Mouse (Mus musculus): ENCODE data around the gene Ddx41. TPM values are rescaled to one million over a fixed set of nuclear protein-coding genes. Genes with fewer than 3 reads are reported as not detected.

The Ddx41 gene
- polyA plus RNA-seq, 1 experiment from 2014 or later: 56.7 TPM

- ATAC-seq (ENCODE audit: insufficient number of reproducible peaks, low FRiP score, low TSS enrichment, low read depth): peak; percentile 53
- Histone ChIP-seq H3K9ac (peak within 1 kb of the TSS; percentile 80), H3K4me2 (peak within 1 kb of the TSS; percentile 88), H3K27me3 (no peaks in the 10 kb centered on the region), H3K4me3 (peak within 1 kb of the TSS; percentile 71), H3K27ac (peak within 1 kb of the TSS; percentile 84), H3K36me3 (peaks cover 17% of the 10 kb centered on the region), H3K9me3 (no peaks in the 10 kb centered on the region), H3K4me1 (peaks cover 41% of the 10 kb centered on the region)
- WGBS: under 1% methylated on average over 55 of the region's 55 CpGs
Measured at GRCm38 (mm10) chr13:55513111-55513748, 23.2 kb downstream of the Ddx41 start, which contains the start of gene Pdlim7. Gene Pdlim7 (minus strand): TSS chr13:55513676.

- WGBS: 2% methylated on average over 25 of the region's 25 CpGs
Measured at GRCm38 (mm10) chr13:55512379-55513031, 24.0 kb downstream of the Ddx41 start.

GRCm38 (mm10) chr13:55511492-55511861, 25.0 kb downstream of the Ddx41 start:
- 33% methylated on average over 5 of the region's 5 CpGs for WGBS
- H3K4me3 ChIP-seq: peak overlapping the region; percentile 71
- H3K9ac ChIP-seq: no peak overlapping the region
- peak overlapping the region; percentile 84 for H3K27ac ChIP-seq
- H3K4me2 ChIP-seq: peak overlapping the region; percentile 88
- H3K27me3 ChIP-seq: no peaks in the 10 kb centered on the region
- peaks cover 45% of the 10 kb centered on the region for H3K4me1 ChIP-seq
- no peaks in the 10 kb centered on the region for H3K9me3 ChIP-seq
- ATAC-seq (ENCODE audit: insufficient number of reproducible peaks, low FRiP score, low TSS enrichment, low read depth): 0 out of 2 replicates have a peak, but pooled peaks have one; percentile 11
- peaks cover 35% of the 10 kb centered on the region for H3K36me3 ChIP-seq

More at GRCm38 (mm10) chr13:55512379-55513031, 24.0 kb downstream of the Ddx41 start:
- Histone ChIP-seq H3K36me3 (peaks cover 25% of the 10 kb centered on the region), H3K4me3 (peak overlapping the region; percentile 71), H3K9me3 (no peaks in the 10 kb centered on the region), H3K4me1 (peaks cover 45% of the 10 kb centered on the region), H3K4me2 (peak overlapping the region; percentile 88), H3K27ac (peak overlapping the region; percentile 84), H3K27me3 (no peaks in the 10 kb centered on the region), H3K9ac (peak overlapping the region; percentile 80)
- peak; percentile 42; the same call in 1 of the 2 replicates for ATAC-seq (ENCODE audit: insufficient number of reproducible peaks, low FRiP score, low TSS enrichment, low read depth)

- peak overlapping the region; percentile 84 for H3K27ac ChIP-seq
- H3K9ac ChIP-seq: no peak overlapping the region
- peaks cover 45% of the 10 kb centered on the region for H3K4me1 ChIP-seq
- ATAC-seq (ENCODE audit: insufficient number of reproducible peaks, low FRiP score, low TSS enrichment, low read depth): peak; percentile 85
- no peaks in the 10 kb centered on the region for H3K9me3 ChIP-seq
- H3K27me3 ChIP-seq: no peaks in the 10 kb centered on the region
- H3K36me3 ChIP-seq: peaks cover 41% of the 10 kb centered on the region
- peak overlapping the region; percentile 71 for H3K4me3 ChIP-seq
- H3K4me2 ChIP-seq: peak overlapping the region; percentile 88
- 9% methylated on average over 6 of the region's 6 CpGs for WGBS
Measured at GRCm38 (mm10) chr13:55510668-55511491, 25.6 kb downstream of the Ddx41 start.

- H3K4me2 ChIP-seq: peak overlapping the region; percentile 88; the same call in 1 of the 2 replicates
- peaks cover 45% of the 10 kb centered on the region for H3K4me1 ChIP-seq
- no peak overlapping the region for H3K9ac ChIP-seq
- WGBS: 20% methylated on average over 3 of the region's 3 CpGs
- no peak for ATAC-seq (ENCODE audit: insufficient number of reproducible peaks, low FRiP score, low TSS enrichment, low read depth)
- peak overlapping the region; percentile 71 for H3K4me3 ChIP-seq
- no peaks in the 10 kb centered on the region for H3K27me3 ChIP-seq
- no peaks in the 10 kb centered on the region for H3K9me3 ChIP-seq
- H3K36me3 ChIP-seq: peaks cover 47% of the 10 kb centered on the region
- H3K27ac ChIP-seq: peak overlapping the region; percentile 84
Measured at GRCm38 (mm10) chr13:55510332-55510667, 26.2 kb downstream of the Ddx41 start.

- H3K9me3 ChIP-seq: no peaks in the 10 kb centered on the region
- 86% methylated on average over 10 of the region's 10 CpGs for WGBS
- ATAC-seq (ENCODE audit: insufficient number of reproducible peaks, low FRiP score, low TSS enrichment, low read depth): no peak
Measured at GRCm38 (mm10) chr13:55508531-55508930, 27.9 kb downstream of the Ddx41 start.

GRCm38 (mm10) chr13:55507877-55508276, 28.6 kb downstream of the Ddx41 start:
- Histone ChIP-seq H3K4me1 (peaks cover 42% of the 10 kb centered on the region), H3K9ac (no peak overlapping the region), H3K27me3 (no peaks in the 10 kb centered on the region), H3K27ac (no peak overlapping the region), H3K36me3 (peaks cover 71% of the 10 kb centered on the region), H3K4me3 (no peak overlapping the region), H3K9me3 (no peaks in the 10 kb centered on the region), H3K4me2 (no peak overlapping the region)
- WGBS: 64% methylated on average over 11 of the region's 11 CpGs
- no peak for ATAC-seq (ENCODE audit: insufficient number of reproducible peaks, low FRiP score, low TSS enrichment, low read depth)

More at GRCm38 (mm10) chr13:55508531-55508930, 27.9 kb downstream of the Ddx41 start:
- Histone ChIP-seq H3K4me2 (no peak overlapping the region), H3K27me3 (no peaks in the 10 kb centered on the region), H3K36me3 (peaks cover 64% of the 10 kb centered on the region), H3K9ac (no peak overlapping the region), H3K4me3 (no peak overlapping the region), H3K4me1 (peaks cover 42% of the 10 kb centered on the region), H3K27ac (no peak overlapping the region)

GRCm38 (mm10) chr13:55506697-55507096, 29.8 kb downstream of the Ddx41 start:
- H3K4me3 ChIP-seq: no peak overlapping the region
- peaks cover 80% of the 10 kb centered on the region for H3K36me3 ChIP-seq
- H3K9ac ChIP-seq: no peak overlapping the region
- no peak for ATAC-seq (ENCODE audit: insufficient number of reproducible peaks, low FRiP score, low TSS enrichment, low read depth)
- H3K9me3 ChIP-seq: no peaks in the 10 kb centered on the region
- 87% methylated on average over 10 of the region's 10 CpGs for WGBS
- H3K4me1 ChIP-seq: peaks cover 32% of the 10 kb centered on the region
- no peak overlapping the region for H3K27ac ChIP-seq
- H3K27me3 ChIP-seq: no peaks in the 10 kb centered on the region
- no peak overlapping the region for H3K4me2 ChIP-seq

- no peak for ATAC-seq (ENCODE audit: insufficient number of reproducible peaks, low FRiP score, low TSS enrichment, low read depth)
- no peak overlapping the region for H3K9ac ChIP-seq
- no peak overlapping the region for H3K27ac ChIP-seq
- H3K4me1 ChIP-seq: peaks cover 23% of the 10 kb centered on the region
- H3K36me3 ChIP-seq: peaks cover 89% of the 10 kb centered on the region
- H3K4me2 ChIP-seq: no peak overlapping the region
- H3K27me3 ChIP-seq: no peaks in the 10 kb centered on the region
- H3K9me3 ChIP-seq: no peaks in the 10 kb centered on the region
- WGBS: 91% methylated on average over 9 of the region's 9 CpGs
- H3K4me3 ChIP-seq: no peak overlapping the region
Measured at GRCm38 (mm10) chr13:55505810-55506209, 30.6 kb downstream of the Ddx41 start.

- Histone ChIP-seq H3K36me3 (peaks cover 95% of the 10 kb centered on the region), H3K4me3 (no peak overlapping the region), H3K9me3 (no peaks in the 10 kb centered on the region), H3K4me1 (peaks cover 10% of the 10 kb centered on the region; the same call in 1 of the 2 replicates), H3K4me2 (no peak overlapping the region), H3K9ac (no peak overlapping the region), H3K27me3 (no peaks in the 10 kb centered on the region), H3K27ac (no peak overlapping the region)
- ATAC-seq (ENCODE audit: insufficient number of reproducible peaks, low FRiP score, low TSS enrichment, low read depth): no peak
- WGBS: 78% methylated on average over 5 of the region's 5 CpGs
Measured at GRCm38 (mm10) chr13:55504390-55504789, 32.1 kb downstream of the Ddx41 start.

- 91% methylated on average over 8 of the region's 8 CpGs for WGBS
- Histone ChIP-seq H3K4me1 (no peaks in the 10 kb centered on the region), H3K4me2 (no peak overlapping the region), H3K27me3 (no peaks in the 10 kb centered on the region), H3K9me3 (no peaks in the 10 kb centered on the region), H3K27ac (no peak overlapping the region), H3K9ac (no peak overlapping the region), H3K4me3 (no peak overlapping the region), H3K36me3 (peaks cover 93% of the 10 kb centered on the region)
- no peak for ATAC-seq (ENCODE audit: insufficient number of reproducible peaks, low FRiP score, low TSS enrichment, low read depth)
Measured at GRCm38 (mm10) chr13:55502405-55502804, 34.1 kb downstream of the Ddx41 start.

All from limb, embryonic 15.5 days (tissue).